Mouse (Mus musculus): ENCODE results near the gene Irf8.
"Not testable (repeated sequence)": the region's sequence is repeated elsewhere in the genome, so short reads cannot be mapped to it uniquely, and the experiment has no call there.

Irf8 gene

GRCm38 (mm10) chr8:120800308-120800865 is 64.2 kb downstream of the Irf8 start:
- no peak for DNase-seq (ENCODE audit: low spot score)

- not testable (repeated sequence) for DNase-seq (ENCODE audit: low spot score)
These were observed 67.7 kb downstream of the Irf8 start for GRCm38 (mm10) chr8:120803661-120804375.

- no peak for DNase-seq (ENCODE audit: low spot score)
These were observed 68.6 kb downstream of the Irf8 start for GRCm38 (mm10) chr8:120804741-120805140.
